Mouse (Mus musculus): ENCODE measurements around the gene Mertk. TPM values are rescaled to one million over a fixed set of nuclear protein-coding genes. Genes with fewer than 3 reads are reported as not detected.
A peak's percentile ranks its signal among the peaks of the same experiment; 100 is the strongest.

Mertk gene
- polyA plus RNA-seq, 1 experiment: 3.3 TPM

- H3K4me3 ChIP-seq (ENCODE audit: control insufficient read depth, insufficient read depth, low read length): peak within 1 kb of the TSS; percentile 91
- peak; percentile 95 for DNase-seq
- H3K27me3 ChIP-seq (ENCODE audit: control insufficient read depth, insufficient read depth, low read length): no peaks in the 10 kb centered on the region; the same call in 1 of the 2 replicates
- H3K4me1 ChIP-seq (replicated peaks; ENCODE audit: control insufficient read depth, insufficient read depth, low read length): peaks cover 8% of the 10 kb centered on the region
- 0 out of 2 replicates have a peak, but pooled peaks have one; percentile 33 for TF ChIP-seq CTCF (IDR thresholded peaks at IDR 0.05; ENCODE audit: borderline replicate concordance, control insufficient read depth, extremely low read depth, insufficient read depth, low read length, poor library complexity)
- TF ChIP-seq POLR2A (IDR thresholded peaks at IDR 0.05; ENCODE audit: control insufficient read depth, extremely low read depth, insufficient read depth, low read length, poor library complexity): peak; percentile 87
- under 1% methylated on average over 59 of the region's 59 CpGs for WGBS
- no peaks in the 10 kb centered on the region for H3K36me3 ChIP-seq (ENCODE audit: control insufficient read depth, insufficient read depth, low read length)
- H3K27ac ChIP-seq (ENCODE audit: control insufficient read depth, insufficient read depth, low read length): peak within 1 kb of the TSS; percentile 85
Observed at GRCm38 (mm10) chr2:128817786-128818681, 119.3 kb downstream of the Mertk start, which contains the start of gene Tmem87b. Gene Tmem87b, plus strand, starts transcription at chr2:128818118.

- no peak for TF ChIP-seq POLR2A (IDR thresholded peaks at IDR 0.05; ENCODE audit: control insufficient read depth, extremely low read depth, insufficient read depth, low read length, poor library complexity)
- no peak for TF ChIP-seq CTCF (IDR thresholded peaks at IDR 0.05; ENCODE audit: borderline replicate concordance, control insufficient read depth, extremely low read depth, insufficient read depth, low read length, poor library complexity)
- Histone ChIP-seq H3K27ac (ENCODE audit: control insufficient read depth, insufficient read depth, low read length) (peak overlapping the region; percentile 31), H3K36me3 (ENCODE audit: control insufficient read depth, insufficient read depth, low read length) (peaks cover 4% of the 10 kb centered on the region), H3K4me1 (replicated peaks; ENCODE audit: control insufficient read depth, insufficient read depth, low read length) (peaks cover 8% of the 10 kb centered on the region), H3K4me3 (ENCODE audit: control insufficient read depth, insufficient read depth, low read length) (peak overlapping the region; percentile 91), H3K27me3 (ENCODE audit: control insufficient read depth, insufficient read depth, low read length) (no peaks in the 10 kb centered on the region; the same call in 1 of the 2 replicates)
- 37% methylated on average over 14 of the region's 14 CpGs for WGBS
- DNase-seq: no peak
Observed at GRCm38 (mm10) chr2:128818956-128819643, 120.3 kb downstream of the Mertk start.

GRCm38 (mm10) chr2:128820631-128821030 is 121.9 kb downstream of the Mertk start:
- WGBS: 87% methylated on average over 2 of the region's 2 CpGs
- TF ChIP-seq POLR2A (IDR thresholded peaks at IDR 0.05; ENCODE audit: control insufficient read depth, extremely low read depth, insufficient read depth, low read length, poor library complexity): no peak
- no peak for TF ChIP-seq CTCF (IDR thresholded peaks at IDR 0.05; ENCODE audit: borderline replicate concordance, control insufficient read depth, extremely low read depth, insufficient read depth, low read length, poor library complexity)
- no peak overlapping the region for H3K27ac ChIP-seq (ENCODE audit: control insufficient read depth, insufficient read depth, low read length)

GRCm38 (mm10) chr2:128823893-128824292 is 125.1 kb downstream of the Mertk start:
- DNase-seq: no peak
- H3K27ac ChIP-seq (ENCODE audit: control insufficient read depth, insufficient read depth, low read length): no peak overlapping the region
- no peak overlapping the region for H3K4me3 ChIP-seq (ENCODE audit: control insufficient read depth, insufficient read depth, low read length)
- TF ChIP-seq CTCF (IDR thresholded peaks at IDR 0.05; ENCODE audit: borderline replicate concordance, control insufficient read depth, extremely low read depth, insufficient read depth, low read length, poor library complexity): no peak
- no peak for TF ChIP-seq POLR2A (IDR thresholded peaks at IDR 0.05; ENCODE audit: control insufficient read depth, extremely low read depth, insufficient read depth, low read length, poor library complexity)
- 96% methylated on average over 5 of the region's 5 CpGs for WGBS
- peaks cover 27% of the 10 kb centered on the region for H3K36me3 ChIP-seq (ENCODE audit: control insufficient read depth, insufficient read depth, low read length)
- H3K4me1 ChIP-seq (replicated peaks; ENCODE audit: control insufficient read depth, insufficient read depth, low read length): peaks cover 8% of the 10 kb centered on the region
- no peaks in the 10 kb centered on the region for H3K27me3 ChIP-seq (ENCODE audit: control insufficient read depth, insufficient read depth, low read length)

More at GRCm38 (mm10) chr2:128820631-128821030, 121.9 kb downstream of the Mertk start:
- H3K4me1 ChIP-seq (replicated peaks; ENCODE audit: control insufficient read depth, insufficient read depth, low read length): peaks cover 8% of the 10 kb centered on the region
- no peak for DNase-seq
- peaks cover 14% of the 10 kb centered on the region for H3K36me3 ChIP-seq (ENCODE audit: control insufficient read depth, insufficient read depth, low read length)
- no peaks in the 10 kb centered on the region for H3K27me3 ChIP-seq (ENCODE audit: control insufficient read depth, insufficient read depth, low read length)
- H3K4me3 ChIP-seq (ENCODE audit: control insufficient read depth, insufficient read depth, low read length): no peak overlapping the region

- H3K36me3 ChIP-seq (ENCODE audit: control insufficient read depth, insufficient read depth, low read length): peaks cover 50% of the 10 kb centered on the region
- H3K4me3 ChIP-seq (ENCODE audit: control insufficient read depth, insufficient read depth, low read length): no peak overlapping the region
- H3K27me3 ChIP-seq (ENCODE audit: control insufficient read depth, insufficient read depth, low read length): no peaks in the 10 kb centered on the region
- DNase-seq: no peak
- H3K27ac ChIP-seq (ENCODE audit: control insufficient read depth, insufficient read depth, low read length): no peak overlapping the region
- H3K4me1 ChIP-seq (replicated peaks; ENCODE audit: control insufficient read depth, insufficient read depth, low read length): peaks cover 3% of the 10 kb centered on the region; the same call in 1 of the 2 replicates
- 100% methylated on average over 1 of the region's 1 CpGs for WGBS
- TF ChIP-seq CTCF (IDR thresholded peaks at IDR 0.05; ENCODE audit: borderline replicate concordance, control insufficient read depth, extremely low read depth, insufficient read depth, low read length, poor library complexity) (no peak), POLR2A (IDR thresholded peaks at IDR 0.05; ENCODE audit: control insufficient read depth, extremely low read depth, insufficient read depth, low read length, poor library complexity) (no peak)
Observed at GRCm38 (mm10) chr2:128827787-128828186, 129.0 kb downstream of the Mertk start.

GRCm38 (mm10) chr2:128832611-128833010 is 133.9 kb downstream of the Mertk start:
- TF ChIP-seq POLR2A (IDR thresholded peaks at IDR 0.05; ENCODE audit: control insufficient read depth, extremely low read depth, insufficient read depth, low read length, poor library complexity): no peak
- no peak for TF ChIP-seq CTCF (IDR thresholded peaks at IDR 0.05; ENCODE audit: borderline replicate concordance, control insufficient read depth, extremely low read depth, insufficient read depth, low read length, poor library complexity)
- no peaks in the 10 kb centered on the region for H3K27me3 ChIP-seq (ENCODE audit: control insufficient read depth, insufficient read depth, low read length)
- H3K4me1 ChIP-seq (replicated peaks; ENCODE audit: control insufficient read depth, insufficient read depth, low read length): peaks cover 3% of the 10 kb centered on the region; the same call in 1 of the 2 replicates
- H3K4me3 ChIP-seq (ENCODE audit: control insufficient read depth, insufficient read depth, low read length): no peak overlapping the region
- 93% methylated on average over 3 of the region's 3 CpGs for WGBS
- no peak overlapping the region for H3K27ac ChIP-seq (ENCODE audit: control insufficient read depth, insufficient read depth, low read length)
- no peak for DNase-seq
- peaks cover 56% of the 10 kb centered on the region for H3K36me3 ChIP-seq (ENCODE audit: control insufficient read depth, insufficient read depth, low read length)

Measured in thymus, adult 2 months (tissue).